Mouse (Mus musculus) kidney, embryonic 16.5 days (tissue): ENCODE measurements around the gene Lamb3. TPM values are rescaled to one million over a fixed set of nuclear protein-coding genes. Genes with fewer than 3 reads are reported as not detected.

ENCODE experiments used
- ATAC-seq: fragments of 200-750 bp; cut with Nextera tagmentation; 2 replicates; pipeline ENCODE4 v1.8.0; 2017; ENCODE audit warnings: moderate TSS enrichment; ENCODE audit not compliant: low FRiP score, low TSS enrichment
- H3K27ac ChIP-seq: fragments of 300-500 bp; sonication (generic); 2 replicates; pipeline ENCODE4 v1.5.1; 2014; ENCODE audit warnings: low read length
- H3K27me3 ChIP-seq: fragments of 300-500 bp; sonication (generic); 2 replicates; pipeline ENCODE4 v1.6.1; 2014; ENCODE audit warnings: low read length, control low read depth, mixed read lengths; ENCODE audit not compliant: insufficient read depth
- H3K36me3 ChIP-seq: fragments of 300-500 bp; sonication (generic); 2 replicates; pipeline ENCODE4 v1.6.1; 2014; ENCODE audit warnings: low read length, control low read depth, mixed read lengths; ENCODE audit not compliant: insufficient read depth
- H3K4me1 ChIP-seq: fragments of 300-500 bp; sonication (generic); 2 replicates; pipeline ENCODE4 v1.6.1; 2014; ENCODE audit warnings: low read length, control low read depth, mixed read lengths; ENCODE audit not compliant: insufficient read depth
- H3K4me2 ChIP-seq: fragments of 300-500 bp; sonication (generic); replicated peaks from 2 replicates; pipeline ENCODE4 v1.6.1; 2014; ENCODE audit warnings: low read depth, low read length
- H3K4me3 ChIP-seq: fragments of 300-500 bp; sonication (generic); 2 replicates; pipeline ENCODE4 v1.5.1; 2014; ENCODE audit warnings: mild to moderate bottlenecking, low read length
- H3K9ac ChIP-seq: fragments of 300-500 bp; sonication (generic); replicated peaks from 2 replicates; pipeline ENCODE4 v1.6.1; 2014; ENCODE audit warnings: low read length
- H3K9me3 ChIP-seq: fragments of 300-500 bp; sonication (generic); 2 replicates; pipeline ENCODE4 v1.6.1; 2016; ENCODE audit warnings: low read length, control low read depth
- WGBS: fragments of 180-500 bp; shearing (Covaris S2); extraction: QIAGEN DNeasy Blood & Tissue Kit; methylation state at CpG from one replicate; pipeline ENCODE4 v1.1.7; 2014; 5-methylcytosine and 5-hydroxymethylcytosine counted together
- polyA plus RNA-seq: library from polyadenylated mRNA; unstranded; fragments of >200 nt; fragmentation: Nextera tagmentation; extraction: Ambion mirVana; gene quantifications from 2 replicates; pipeline ENCODE4 v1.2.1, GENCODE M21; 2015

Lamb3 gene
- polyA plus RNA-seq, 1 experiment from 2014 or later = 2.3 TPM

DNA sequence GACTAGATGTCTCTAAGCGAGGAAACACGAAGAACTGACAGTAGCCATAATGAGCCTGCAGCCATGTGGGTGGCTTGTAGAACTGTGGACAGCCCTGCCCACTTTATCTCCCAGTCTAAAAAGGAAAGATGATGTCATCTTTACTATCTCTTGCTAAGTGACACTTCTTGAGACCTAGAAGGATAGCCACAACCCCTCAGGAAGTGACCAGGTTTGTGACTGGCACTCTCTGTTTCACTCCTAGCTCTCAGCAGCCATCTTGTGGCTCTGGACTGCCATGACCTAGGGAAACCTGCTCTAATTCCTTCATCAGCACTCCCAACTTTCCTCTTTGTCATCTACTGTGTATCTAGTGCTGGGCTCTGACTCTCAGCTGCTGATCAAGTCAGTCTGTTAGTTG, 9.2 kb upstream of the Lamb3 start:
- no peaks in the 10 kb centered on the region for H3K9me3 ChIP-seq
- H3K27ac ChIP-seq = no peak overlapping the region
- H3K4me2 ChIP-seq = no peak overlapping the region
- no peaks in the 10 kb centered on the region for H3K27me3 ChIP-seq
- H3K4me3 ChIP-seq = no peak overlapping the region
- no peaks in the 10 kb centered on the region for H3K36me3 ChIP-seq
- 95% methylated on average over 2 of the region's 2 CpGs for WGBS
- no peak overlapping the region for H3K9ac ChIP-seq
- H3K4me1 ChIP-seq = no peaks in the 10 kb centered on the region
- no peak for ATAC-seq

DNA sequence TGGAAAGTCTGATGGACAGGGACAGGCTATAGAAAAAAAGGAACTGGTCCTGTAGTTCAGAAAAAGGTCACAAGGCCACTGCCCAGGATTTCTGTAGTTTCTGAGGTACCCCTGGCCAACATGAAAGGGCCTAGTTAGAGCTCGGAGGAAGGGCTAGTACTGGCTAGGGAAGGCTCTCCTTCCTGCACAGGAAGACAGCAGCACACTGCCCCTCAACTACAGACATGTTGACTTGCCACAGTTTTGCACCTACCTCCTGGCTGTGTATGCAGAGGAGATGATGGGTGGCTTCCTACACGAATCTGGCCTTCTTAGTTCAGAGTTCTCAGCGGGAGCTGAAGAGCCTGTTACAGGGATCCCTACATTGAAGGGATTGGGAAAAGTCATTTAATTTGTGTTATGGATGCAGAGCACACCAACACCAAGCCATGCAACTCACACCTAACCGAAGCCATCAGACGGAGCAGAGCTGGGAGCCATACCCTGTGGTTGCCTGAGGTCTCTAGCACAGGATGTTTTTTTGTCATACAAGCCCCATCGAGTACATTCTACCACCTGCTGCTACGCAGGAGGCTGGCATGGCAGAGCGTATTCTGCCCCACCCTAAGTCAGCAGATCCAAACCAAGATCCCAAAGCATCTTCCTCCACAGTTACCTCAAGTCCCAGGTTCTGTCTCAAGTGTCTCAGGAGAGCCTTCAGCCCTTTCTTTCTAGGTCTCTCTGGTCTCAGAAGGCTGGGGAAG, 6.7 kb upstream of the Lamb3 start:
- 88% methylated on average over 8 of the region's 8 CpGs for WGBS
- Histone ChIP-seq H3K4me1 (no peaks in the 10 kb centered on the region), H3K27me3 (no peaks in the 10 kb centered on the region), H3K36me3 (no peaks in the 10 kb centered on the region), H3K9me3 (no peaks in the 10 kb centered on the region), H3K4me2 (no peak overlapping the region), H3K4me3 (no peak overlapping the region), H3K9ac (no peak overlapping the region), H3K27ac (no peak overlapping the region)
- ATAC-seq = no peak

DNA sequence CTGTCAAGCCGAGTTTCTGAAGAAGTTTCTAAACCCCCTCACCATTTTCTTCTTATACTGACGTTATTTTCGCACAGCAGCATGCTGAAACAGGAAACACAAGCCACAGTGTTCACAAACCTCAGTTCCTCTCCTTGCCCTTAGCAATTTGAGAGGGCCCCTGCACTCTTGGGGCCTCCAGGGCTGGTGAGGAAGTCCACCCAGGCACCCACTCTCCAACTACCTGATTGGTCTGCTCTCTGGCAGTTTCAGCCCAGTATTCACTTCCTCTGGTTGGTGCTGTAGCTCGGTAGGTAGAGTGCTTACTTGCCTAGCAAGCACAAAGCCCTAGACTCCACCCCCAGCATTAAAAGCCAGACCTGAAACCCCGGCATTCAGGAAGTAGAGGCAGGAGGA, 6.1 kb upstream of the Lamb3 start, which contains the start of gene Traf3ip3:
Gene Traf3ip3 (minus strand): TSS at position 321 of the 396 bp plus-strand sequence.
- Histone ChIP-seq H3K27ac (no peak within 1 kb of the TSS), H3K9ac (no peak within 1 kb of the TSS), H3K4me2 (no peak within 1 kb of the TSS), H3K27me3 (no peaks in the 10 kb centered on the region), H3K4me3 (no peak within 1 kb of the TSS), H3K36me3 (no peaks in the 10 kb centered on the region), H3K9me3 (no peaks in the 10 kb centered on the region), H3K4me1 (no peaks in the 10 kb centered on the region)
- ATAC-seq = no peak
- 52% methylated on average over 5 of the region's 5 CpGs for WGBS

DNA sequence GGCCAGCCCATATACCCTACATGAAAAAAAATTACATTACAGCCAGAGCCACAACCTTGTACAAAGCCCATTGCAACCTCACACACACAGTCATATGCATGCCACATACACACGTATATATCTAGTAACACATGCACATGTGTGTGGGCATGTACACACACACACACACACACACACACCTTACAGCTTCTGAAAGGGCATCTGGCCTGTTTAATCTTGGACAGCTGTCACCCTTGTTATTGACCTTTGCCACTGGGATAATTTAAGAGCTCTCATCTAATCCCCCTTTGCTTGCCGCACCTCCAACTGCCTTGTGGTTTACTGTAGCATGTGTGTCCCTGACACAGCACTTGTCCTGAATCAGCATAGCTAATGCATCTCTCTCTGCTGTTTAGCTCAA, 3.7 kb upstream of the Lamb3 start:
- ATAC-seq = no peak
- Histone ChIP-seq H3K9me3 (no peaks in the 10 kb centered on the region), H3K4me1 (no peaks in the 10 kb centered on the region), H3K27ac (no peak overlapping the region), H3K4me2 (no peak overlapping the region), H3K36me3 (no peaks in the 10 kb centered on the region), H3K27me3 (no peaks in the 10 kb centered on the region), H3K4me3 (no peak overlapping the region), H3K9ac (no peak overlapping the region)
- 73% methylated on average over 2 of the region's 2 CpGs for WGBS

DNA sequence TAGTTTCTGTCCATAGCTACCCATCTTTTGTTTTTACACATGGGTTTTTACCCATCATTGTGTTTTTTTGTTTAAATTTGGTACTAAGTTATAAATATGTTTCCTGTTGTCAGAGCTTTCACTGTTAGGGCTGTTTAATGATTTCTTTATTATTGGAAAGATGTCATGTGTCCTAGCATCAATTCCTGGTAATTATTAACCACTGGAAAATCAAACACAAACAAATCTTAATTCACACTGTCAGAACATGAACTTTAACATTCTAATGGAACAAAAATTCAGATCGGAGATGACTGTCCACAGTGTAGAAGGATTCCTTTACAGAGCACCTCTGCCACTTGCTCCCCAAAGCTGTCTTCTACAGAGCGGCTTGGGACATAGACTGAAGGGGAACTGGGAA, 2.1 kb upstream of the Lamb3 start:
- no peak overlapping the region for H3K4me3 ChIP-seq
- no peaks in the 10 kb centered on the region for H3K4me1 ChIP-seq
- H3K9me3 ChIP-seq = no peaks in the 10 kb centered on the region
- H3K36me3 ChIP-seq = no peaks in the 10 kb centered on the region
- 89% methylated on average over 2 of the region's 2 CpGs for WGBS
- H3K4me2 ChIP-seq = no peak overlapping the region
- H3K27ac ChIP-seq = no peak overlapping the region
- no peaks in the 10 kb centered on the region for H3K27me3 ChIP-seq
- no peak overlapping the region for H3K9ac ChIP-seq
- no peak for ATAC-seq

DNA sequence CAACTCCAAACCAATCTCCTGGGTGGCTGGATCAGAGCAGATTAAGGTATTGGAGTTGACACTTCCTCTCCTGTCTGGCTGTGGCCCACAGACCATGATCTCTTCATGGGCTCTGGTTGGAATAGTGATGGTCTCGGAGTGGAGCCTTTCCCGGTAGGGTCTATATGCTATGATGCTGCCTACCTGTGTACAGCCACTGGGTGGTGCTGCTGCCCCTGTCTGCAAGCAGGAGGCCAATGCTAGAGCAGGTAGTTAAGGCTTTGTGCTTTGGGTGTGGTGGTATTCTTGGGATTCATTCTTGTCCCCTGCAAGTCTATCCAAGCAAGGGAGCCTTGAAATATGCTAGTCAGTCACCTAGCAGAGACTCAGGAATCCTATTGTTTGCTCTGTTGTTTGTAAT, 679 bp downstream of the Lamb3 start:
- Histone ChIP-seq H3K9ac (no peak overlapping the region), H3K9me3 (no peaks in the 10 kb centered on the region), H3K36me3 (no peaks in the 10 kb centered on the region), H3K27me3 (no peaks in the 10 kb centered on the region), H3K4me2 (no peak overlapping the region), H3K27ac (no peak overlapping the region), H3K4me3 (no peak overlapping the region), H3K4me1 (no peaks in the 10 kb centered on the region)
- 37% methylated on average over 2 of the region's 2 CpGs for WGBS
- peak; percentile 54; the same call in 1 of the 2 replicates for ATAC-seq

DNA sequence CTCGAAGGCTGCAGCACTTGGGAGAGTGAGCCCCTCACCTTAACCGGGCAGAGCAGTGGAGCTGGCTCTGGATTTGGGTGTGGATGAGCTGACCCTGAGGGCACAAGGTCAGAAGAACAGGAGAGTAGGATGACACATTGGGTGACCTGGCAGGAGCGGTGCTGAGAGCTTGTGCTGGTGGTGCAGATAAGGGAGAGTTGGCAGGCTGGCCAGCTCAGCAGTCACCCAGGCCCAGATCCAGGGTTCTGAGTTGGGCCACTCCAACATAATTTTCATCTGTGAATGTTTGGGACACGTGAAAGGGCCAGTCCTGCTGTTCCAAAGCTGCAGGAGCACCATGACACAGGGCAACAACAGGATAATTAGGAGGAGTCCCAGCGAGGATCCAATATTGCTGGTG, 3.9 kb downstream of the Lamb3 start:
- no peak overlapping the region for H3K4me2 ChIP-seq
- H3K9ac ChIP-seq = no peak overlapping the region
- ATAC-seq = no peak
- H3K27me3 ChIP-seq = no peaks in the 10 kb centered on the region
- H3K27ac ChIP-seq = no peak overlapping the region
- no peaks in the 10 kb centered on the region for H3K36me3 ChIP-seq
- no peaks in the 10 kb centered on the region for H3K9me3 ChIP-seq
- no peaks in the 10 kb centered on the region for H3K4me1 ChIP-seq
- no peak overlapping the region for H3K4me3 ChIP-seq
- 66% methylated on average over 5 of the region's 5 CpGs for WGBS

DNA sequence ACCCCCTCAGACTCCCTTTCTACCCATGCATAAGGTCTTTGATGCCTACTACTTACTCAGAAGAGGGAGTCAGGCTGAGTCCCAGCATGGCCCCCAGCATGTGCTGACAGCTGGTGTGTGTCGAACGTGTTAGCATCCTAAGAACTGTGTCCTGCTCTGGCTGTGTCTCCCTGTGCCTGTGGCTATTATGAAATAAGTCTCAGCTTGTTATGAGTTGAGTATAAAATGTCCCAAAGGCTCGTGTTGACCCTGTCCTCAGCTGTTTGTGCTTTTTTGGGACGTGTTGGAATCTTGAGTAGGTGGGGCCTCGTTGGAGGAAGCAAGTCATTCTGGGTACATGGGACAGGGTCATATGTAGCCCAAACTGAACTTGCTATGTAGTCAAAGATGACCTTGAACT, 6.6 kb downstream of the Lamb3 start:
- Histone ChIP-seq H3K27me3 (no peaks in the 10 kb centered on the region), H3K4me3 (no peak overlapping the region), H3K4me1 (no peaks in the 10 kb centered on the region), H3K36me3 (no peaks in the 10 kb centered on the region), H3K27ac (no peak overlapping the region), H3K9ac (no peak overlapping the region), H3K4me2 (no peak overlapping the region), H3K9me3 (no peaks in the 10 kb centered on the region)
- 67% methylated on average over 5 of the region's 5 CpGs for WGBS
- ATAC-seq = no peak

DNA sequence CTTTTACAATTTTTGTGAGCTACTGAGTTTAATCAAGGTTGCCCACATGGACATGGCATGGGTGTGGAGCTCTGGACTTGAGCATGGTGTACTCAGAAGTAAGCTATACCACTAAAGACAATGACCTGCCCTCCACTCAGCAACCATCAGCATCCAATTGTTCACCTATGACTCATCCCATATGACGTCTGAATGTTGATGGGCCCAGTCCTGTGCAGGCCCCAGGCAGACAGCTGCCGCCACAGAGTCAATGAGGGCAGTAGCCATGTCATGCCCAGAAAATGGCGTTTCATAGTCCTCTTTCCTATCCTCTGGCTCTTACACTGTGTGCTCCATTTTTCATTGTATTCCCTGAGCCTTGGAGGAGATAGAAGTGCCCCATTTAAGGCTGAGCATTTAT, 8.5 kb downstream of the Lamb3 start:
- H3K36me3 ChIP-seq = no peaks in the 10 kb centered on the region
- H3K4me2 ChIP-seq = no peak overlapping the region
- no peaks in the 10 kb centered on the region for H3K9me3 ChIP-seq
- H3K27ac ChIP-seq = no peak overlapping the region
- no peaks in the 10 kb centered on the region for H3K4me1 ChIP-seq
- H3K27me3 ChIP-seq = no peaks in the 10 kb centered on the region
- 72% methylated on average over 3 of the region's 3 CpGs for WGBS
- no peak; the same call in 1 of the 2 replicates for ATAC-seq
- no peak overlapping the region for H3K9ac ChIP-seq
- no peak overlapping the region for H3K4me3 ChIP-seq

DNA sequence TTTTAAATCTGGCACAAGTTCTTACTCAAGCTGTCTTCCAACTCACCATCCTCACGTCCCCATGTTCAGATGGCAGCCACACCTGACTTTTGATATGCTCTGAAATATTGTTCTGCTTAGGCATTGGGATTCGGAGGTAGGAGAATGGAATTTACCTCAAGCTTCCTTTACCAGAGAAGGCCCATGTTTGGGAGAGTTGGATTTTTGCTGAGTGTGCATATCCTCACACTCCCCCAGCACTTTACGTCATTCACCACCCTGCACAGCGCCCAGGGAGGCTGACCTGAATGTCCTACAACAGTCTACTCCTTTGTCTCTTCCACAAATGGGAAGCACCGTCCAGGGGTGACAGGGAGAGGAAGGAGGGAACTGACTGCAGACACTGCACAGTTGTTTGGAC, 12.9 kb downstream of the Lamb3 start:
- no peak overlapping the region for H3K4me2 ChIP-seq
- H3K9me3 ChIP-seq = no peaks in the 10 kb centered on the region
- peaks cover 2% of the 10 kb centered on the region; the same call in 1 of the 2 replicates for H3K4me1 ChIP-seq
- no peak overlapping the region for H3K9ac ChIP-seq
- H3K27ac ChIP-seq = no peak overlapping the region
- ATAC-seq = no peak
- H3K27me3 ChIP-seq = no peaks in the 10 kb centered on the region
- H3K36me3 ChIP-seq = no peaks in the 10 kb centered on the region
- 61% methylated on average over 5 of the region's 5 CpGs for WGBS
- no peak overlapping the region for H3K4me3 ChIP-seq
